Mouse (Mus musculus) hindbrain, embryonic 14.5 days (tissue): Measurements from ENCODE around the gene Abraxas2. TPM values are rescaled to one million over a fixed set of nuclear protein-coding genes. Genes with fewer than 3 reads are reported as not detected.
A peak's percentile ranks its signal among the peaks of the same experiment; 100 is the strongest.

Experiments used
- ATAC-seq: fragments of 200-750 bp; cut with Nextera tagmentation; 2 replicates; pipeline ENCODE4 v1.8.0; 2017; ENCODE audit warnings: moderate number of reproducible peaks, mild to moderate bottlenecking, moderate TSS enrichment, moderate library complexity; ENCODE audit not compliant: low FRiP score
- DNase-seq: peaks from one replicate; pipeline ENCODE4 v3.0.0-alpha.2; 2015; ENCODE audit warnings: low spot score
- H3K27ac ChIP-seq: fragments of 300-500 bp; sonication (generic); 2 replicates; pipeline ENCODE4 v1.5.1; 2014; ENCODE audit warnings: mild to moderate bottlenecking, moderate library complexity
- H3K27me3 ChIP-seq: fragments of 300-500 bp; sonication (generic); 2 replicates; pipeline ENCODE4 v1.6.1; 2014; ENCODE audit warnings: mild to moderate bottlenecking, low read length, mixed read lengths; ENCODE audit not compliant: control insufficient read depth, insufficient read depth
- H3K36me3 ChIP-seq: fragments of 300-500 bp; sonication (generic); replicated peaks from 2 replicates; pipeline ENCODE4 v1.6.1; 2014; ENCODE audit not compliant: control insufficient read depth, insufficient read depth
- H3K4me1 ChIP-seq: fragments of 300-500 bp; sonication (generic); replicated peaks from 2 replicates; pipeline ENCODE4 v1.6.1; 2014; ENCODE audit warnings: antibody characterized with exemption, low read length, mixed read lengths; ENCODE audit not compliant: control insufficient read depth, insufficient read depth
- H3K4me2 ChIP-seq: fragments of 300-500 bp; sonication (generic); replicated peaks from 2 replicates; pipeline ENCODE4 v1.6.1; 2014; ENCODE audit warnings: mild to moderate bottlenecking, moderate library complexity
- H3K4me3 ChIP-seq: fragments of 300-500 bp; sonication (generic); replicated peaks from 2 replicates; pipeline ENCODE4 v1.5.1; 2014; ENCODE audit warnings: mild to moderate bottlenecking, low read length
- H3K9ac ChIP-seq: fragments of 300-500 bp; sonication (generic); 2 replicates; pipeline ENCODE4 v1.6.1; 2014
- H3K9me3 ChIP-seq: fragments of 300-500 bp; sonication (generic); 2 replicates; pipeline ENCODE4 v1.6.1; 2016; ENCODE audit warnings: low read length; ENCODE audit not compliant: control insufficient read depth
- WGBS: fragments of 180-500 bp; shearing (Covaris S2); extraction: QIAGEN DNeasy Blood & Tissue Kit; methylation state at CpG from one replicate; pipeline ENCODE4 v1.1.7; 2014; 5-methylcytosine and 5-hydroxymethylcytosine counted together
- polyA plus RNA-seq: library from polyadenylated mRNA; unstranded; fragments of >200 nt; fragmentation: Nextera tagmentation; extraction: Ambion mirVana; gene quantifications from 2 replicates; pipeline ENCODE4 v1.2.1, GENCODE M21; 2014

Gene Abraxas2
- polyA plus RNA-seq, 1 experiment from 2014 or later: 36.4 TPM

GRCm38 (mm10) chr7:132852173-132852844, 6.7 kb upstream of the Abraxas2 start, which contains the start of gene Eef1akmt2:
TSS of gene Eef1akmt2 (minus strand) at chr7:132852673.
- WGBS: under 1% methylated on average over 37 of the region's 37 CpGs
- peak; percentile 95 for ATAC-seq
- H3K27me3 ChIP-seq: no peaks in the 10 kb centered on the region

GRCm38 (mm10) chr7:132853361-132853760, 5.7 kb upstream of the Abraxas2 start:
- Histone ChIP-seq H3K9ac (no peak overlapping the region), H3K27ac (peak overlapping the region; percentile 97; the same call in 1 of the 2 replicates), H3K4me1 (peaks cover 15% of the 10 kb centered on the region; the same call in 1 of the 2 replicates), H3K4me3 (no peak overlapping the region), H3K27me3 (no peaks in the 10 kb centered on the region), H3K9me3 (no peaks in the 10 kb centered on the region), H3K4me2 (no peak overlapping the region), H3K36me3 (peaks cover 21% of the 10 kb centered on the region)
- ATAC-seq (no peak), DNase-seq (no peak)
- WGBS: 84% methylated on average over 6 of the region's 6 CpGs

More at GRCm38 (mm10) chr7:132852173-132852844, 6.7 kb upstream of the Abraxas2 start, which contains the start of gene Eef1akmt2:
- peak within 1 kb of the TSS; percentile 66 for H3K4me2 ChIP-seq
- DNase-seq: peak; percentile 90
- no peaks in the 10 kb centered on the region for H3K9me3 ChIP-seq
- peaks cover 31% of the 10 kb centered on the region for H3K36me3 ChIP-seq
- H3K4me1 ChIP-seq: peaks cover 15% of the 10 kb centered on the region; the same call in 1 of the 2 replicates
- H3K4me3 ChIP-seq: peak within 1 kb of the TSS; percentile 69
- peak within 1 kb of the TSS; percentile 97 for H3K27ac ChIP-seq
- H3K9ac ChIP-seq: peak within 1 kb of the TSS; percentile 89

GRCm38 (mm10) chr7:132853946-132854345, 5.1 kb upstream of the Abraxas2 start:
- WGBS: 65% methylated on average over 4 of the region's 4 CpGs
- H3K4me2 ChIP-seq: no peak overlapping the region
- H3K36me3 ChIP-seq: peaks cover 15% of the 10 kb centered on the region
- H3K9me3 ChIP-seq: no peaks in the 10 kb centered on the region
- peaks cover 15% of the 10 kb centered on the region; the same call in 1 of the 2 replicates for H3K4me1 ChIP-seq
- no peaks in the 10 kb centered on the region for H3K27me3 ChIP-seq
- H3K27ac ChIP-seq: 0 out of 2 replicates have a peak overlapping the region, but pooled peaks have one; percentile 6
- DNase-seq (no peak), ATAC-seq (no peak)
- H3K9ac ChIP-seq: no peak overlapping the region
- H3K4me3 ChIP-seq: no peak overlapping the region

- ATAC-seq: no peak
- WGBS: 76% methylated on average over 1 of the region's 1 CpGs
- no peaks in the 10 kb centered on the region for H3K9me3 ChIP-seq
Observed at GRCm38 (mm10) chr7:132856083-132856482, 2.9 kb upstream of the Abraxas2 start.

GRCm38 (mm10) chr7:132858043-132858608, 899 bp upstream of the Abraxas2 start:
- ATAC-seq: no peak
- H3K9me3 ChIP-seq: no peaks in the 10 kb centered on the region
- no peaks in the 10 kb centered on the region for H3K36me3 ChIP-seq
- WGBS: 73% methylated on average over 5 of the region's 5 CpGs
- DNase-seq: no peak
- H3K4me2 ChIP-seq: no peak overlapping the region; the same call in 1 of the 2 replicates
- H3K27me3 ChIP-seq: no peaks in the 10 kb centered on the region
- H3K4me3 ChIP-seq: no peak overlapping the region
- no peak overlapping the region for H3K27ac ChIP-seq
- H3K4me1 ChIP-seq: peaks cover 10% of the 10 kb centered on the region
- no peak overlapping the region for H3K9ac ChIP-seq

More at GRCm38 (mm10) chr7:132856083-132856482, 2.9 kb upstream of the Abraxas2 start:
- Histone ChIP-seq H3K9ac (no peak overlapping the region), H3K4me3 (no peak overlapping the region), H3K4me1 (peaks cover 21% of the 10 kb centered on the region), H3K27me3 (no peaks in the 10 kb centered on the region), H3K27ac (no peak overlapping the region), H3K4me2 (no peak overlapping the region), H3K36me3 (no peaks in the 10 kb centered on the region)
- no peak for DNase-seq

GRCm38 (mm10) chr7:132866316-132866715, 7.3 kb downstream of the Abraxas2 start:
- Histone ChIP-seq H3K27ac (no peak overlapping the region), H3K9me3 (no peaks in the 10 kb centered on the region), H3K4me2 (no peak overlapping the region), H3K4me1 (no peaks in the 10 kb centered on the region), H3K4me3 (no peak overlapping the region), H3K9ac (no peak overlapping the region), H3K36me3 (peaks cover 62% of the 10 kb centered on the region), H3K27me3 (no peaks in the 10 kb centered on the region)
- no peak for ATAC-seq
- 93% methylated on average over 9 of the region's 9 CpGs for WGBS
- no peak for DNase-seq

- H3K4me1 ChIP-seq: no peaks in the 10 kb centered on the region
- H3K27ac ChIP-seq: no peak overlapping the region
- H3K9ac ChIP-seq: no peak overlapping the region
- ATAC-seq (no peak), DNase-seq (no peak)
- peaks cover 88% of the 10 kb centered on the region for H3K36me3 ChIP-seq
- no peaks in the 10 kb centered on the region for H3K27me3 ChIP-seq
- no peaks in the 10 kb centered on the region for H3K9me3 ChIP-seq
- H3K4me2 ChIP-seq: no peak overlapping the region
- no peak overlapping the region for H3K4me3 ChIP-seq
- WGBS: 91% methylated on average over 2 of the region's 2 CpGs
Observed at GRCm38 (mm10) chr7:132873043-132873442, 14.0 kb downstream of the Abraxas2 start.

GRCm38 (mm10) chr7:132875391-132876086, 16.5 kb downstream of the Abraxas2 start:
- ATAC-seq (no peak), DNase-seq (no peak)
- Histone ChIP-seq H3K9me3 (no peaks in the 10 kb centered on the region), H3K27ac (no peak overlapping the region), H3K4me3 (no peak overlapping the region), H3K4me1 (no peaks in the 10 kb centered on the region), H3K27me3 (no peaks in the 10 kb centered on the region), H3K4me2 (no peak overlapping the region), H3K36me3 (peaks cover 90% of the 10 kb centered on the region), H3K9ac (no peak overlapping the region)
- 89% methylated on average over 2 of the region's 2 CpGs for WGBS

- H3K4me3 ChIP-seq: no peak overlapping the region
- ATAC-seq: no peak
- no peak overlapping the region for H3K4me2 ChIP-seq
- 92% methylated on average over 1 of the region's 1 CpGs for WGBS
- no peaks in the 10 kb centered on the region for H3K9me3 ChIP-seq
- no peaks in the 10 kb centered on the region for H3K4me1 ChIP-seq
- H3K9ac ChIP-seq: no peak overlapping the region
- DNase-seq: no peak
- H3K27ac ChIP-seq: no peak overlapping the region
- H3K36me3 ChIP-seq: peaks cover 98% of the 10 kb centered on the region
- no peaks in the 10 kb centered on the region for H3K27me3 ChIP-seq
Observed at GRCm38 (mm10) chr7:132880276-132880675, 21.3 kb downstream of the Abraxas2 start.
